Mouse (Mus musculus) lung, embryonic 14.5 days (tissue): Measurements from ENCODE around the gene Smoc2. TPM values are rescaled to one million over a fixed set of nuclear protein-coding genes. Genes with fewer than 3 reads are reported as not detected.

Source experiments
- ATAC-seq: fragments of 200-750 bp; cut with Nextera tagmentation; 2 replicates; pipeline ENCODE4 v1.8.0; 2017; ENCODE audit warnings: mild to moderate bottlenecking, moderate TSS enrichment, moderate library complexity; ENCODE audit not compliant: insufficient read depth
- DNase-seq: peaks from one replicate; pipeline ENCODE4 v3.0.0-alpha.2; 2015
- H3K27ac ChIP-seq: fragments of 300-500 bp; sonication (generic); 2 replicates; pipeline ENCODE4 v1.5.1; 2014; ENCODE audit warnings: low read depth, mild to moderate bottlenecking, moderate library complexity
- H3K27me3 ChIP-seq: fragments of 300-500 bp; sonication (generic); 2 replicates; pipeline ENCODE4 v1.6.1; 2014; ENCODE audit warnings: low read length, control low read depth; ENCODE audit not compliant: insufficient read depth
- H3K36me3 ChIP-seq: fragments of 300-500 bp; sonication (generic); 2 replicates; pipeline ENCODE4 v1.6.1; 2014; ENCODE audit warnings: control low read depth; ENCODE audit not compliant: insufficient read depth
- H3K4me1 ChIP-seq: fragments of 300-500 bp; sonication (generic); 2 replicates; pipeline ENCODE4 v1.6.1; 2014; ENCODE audit warnings: antibody characterized with exemption, control low read depth; ENCODE audit not compliant: insufficient read depth
- H3K4me2 ChIP-seq: fragments of 300-500 bp; sonication (generic); 2 replicates; pipeline ENCODE4 v1.6.1; 2014; ENCODE audit warnings: mild to moderate bottlenecking
- H3K4me3 ChIP-seq: fragments of 300-500 bp; sonication (generic); 2 replicates; pipeline ENCODE4 v1.5.1; 2014; ENCODE audit warnings: low read depth, low read length
- H3K9ac ChIP-seq: fragments of 300-500 bp; sonication (generic); 2 replicates; pipeline ENCODE4 v1.6.1; 2014
- H3K9me3 ChIP-seq: fragments of 300-500 bp; sonication (generic); 2 replicates; pipeline ENCODE4 v1.6.1; 2016; ENCODE audit warnings: low read depth, low read length, control low read depth
- CTCF ChIP-seq: IDR thresholded peaks from 2 replicates; pipeline ENCODE4 v1.5.1; 2016; ENCODE audit warnings: antibody characterized with exemption, low read depth
- WGBS: fragments of 180-500 bp; shearing (Covaris S2); extraction: QIAGEN DNeasy Blood & Tissue Kit; methylation state at CpG from one replicate; pipeline ENCODE4 v1.1.7; 2014; 5-methylcytosine and 5-hydroxymethylcytosine counted together
- polyA plus RNA-seq: library from polyadenylated mRNA; unstranded; fragments of >200 nt; fragmentation: Nextera tagmentation; extraction: Ambion mirVana; gene quantifications from 2 replicates; pipeline ENCODE4 v1.2.1, GENCODE M21; 2014

Gene Smoc2
- polyA plus RNA-seq, 1 experiment from 2014 or later = 92.5 TPM

GRCm38 (mm10) chr17:14343442-14343841, 64.1 kb downstream of the Smoc2 start:
- no peak for DNase-seq
- H3K27me3 ChIP-seq = no peaks in the 10 kb centered on the region

GRCm38 (mm10) chr17:14345556-14345955, 66.2 kb downstream of the Smoc2 start:
- H3K27ac ChIP-seq = no peak overlapping the region
- H3K4me1 ChIP-seq = no peaks in the 10 kb centered on the region
- TF ChIP-seq CTCF = no peak
- no peaks in the 10 kb centered on the region for H3K9me3 ChIP-seq
- H3K4me2 ChIP-seq = no peak overlapping the region
- H3K9ac ChIP-seq = no peak overlapping the region
- H3K4me3 ChIP-seq = no peak overlapping the region
- DNase-seq (no peak), ATAC-seq (no peak)
- 68% methylated on average over 4 of the region's 4 CpGs for WGBS
- H3K36me3 ChIP-seq = no peaks in the 10 kb centered on the region
- no peaks in the 10 kb centered on the region for H3K27me3 ChIP-seq

More at GRCm38 (mm10) chr17:14343442-14343841, 64.1 kb downstream of the Smoc2 start:
- H3K4me3 ChIP-seq = no peak overlapping the region
- ATAC-seq = no peak
- H3K4me2 ChIP-seq = no peak overlapping the region
- TF ChIP-seq CTCF = no peak
- H3K9me3 ChIP-seq = no peaks in the 10 kb centered on the region
- no peak overlapping the region for H3K27ac ChIP-seq
- no peaks in the 10 kb centered on the region for H3K4me1 ChIP-seq
- H3K9ac ChIP-seq = no peak overlapping the region
- 81% methylated on average over 12 of the region's 12 CpGs for WGBS
- no peaks in the 10 kb centered on the region for H3K36me3 ChIP-seq

- no peaks in the 10 kb centered on the region for H3K4me1 ChIP-seq
- H3K36me3 ChIP-seq = no peaks in the 10 kb centered on the region
- 79% methylated on average over 3 of the region's 3 CpGs for WGBS
- H3K4me3 ChIP-seq = no peak overlapping the region
- no peak overlapping the region for H3K4me2 ChIP-seq
- no peaks in the 10 kb centered on the region for H3K9me3 ChIP-seq
- no peak overlapping the region for H3K9ac ChIP-seq
- H3K27me3 ChIP-seq = no peaks in the 10 kb centered on the region
- ATAC-seq (no peak), DNase-seq (no peak)
- TF ChIP-seq CTCF = no peak
- no peak overlapping the region for H3K27ac ChIP-seq
These were observed 67.6 kb downstream of the Smoc2 start for GRCm38 (mm10) chr17:14346891-14347290.

GRCm38 (mm10) chr17:14349086-14349814, 69.9 kb downstream of the Smoc2 start:
- no peak overlapping the region for H3K27ac ChIP-seq
- no peak for TF ChIP-seq CTCF
- H3K4me3 ChIP-seq = no peak overlapping the region
- no peak overlapping the region for H3K9ac ChIP-seq
- no peaks in the 10 kb centered on the region for H3K4me1 ChIP-seq
- no peaks in the 10 kb centered on the region for H3K9me3 ChIP-seq
- no peak overlapping the region for H3K4me2 ChIP-seq
- no peak for DNase-seq
- H3K27me3 ChIP-seq = no peaks in the 10 kb centered on the region
- no peak for ATAC-seq
- WGBS = 81% methylated on average over 6 of the region's 6 CpGs
- H3K36me3 ChIP-seq = no peaks in the 10 kb centered on the region

GRCm38 (mm10) chr17:14353219-14354079, 74.1 kb downstream of the Smoc2 start:
- no peaks in the 10 kb centered on the region for H3K27me3 ChIP-seq
- H3K4me2 ChIP-seq = no peak overlapping the region
- no peak overlapping the region for H3K4me3 ChIP-seq
- no peaks in the 10 kb centered on the region for H3K4me1 ChIP-seq
- H3K27ac ChIP-seq = no peak overlapping the region
- no peak for ATAC-seq
- no peak overlapping the region for H3K9ac ChIP-seq
- TF ChIP-seq CTCF = no peak
- no peaks in the 10 kb centered on the region for H3K36me3 ChIP-seq
- no peak for DNase-seq
- no peaks in the 10 kb centered on the region for H3K9me3 ChIP-seq
- 59% methylated on average over 10 of the region's 10 CpGs for whole genome bisulfite sequencing

GRCm38 (mm10) chr17:14361511-14361910, 82.2 kb downstream of the Smoc2 start:
- H3K4me3 ChIP-seq = no peak overlapping the region
- H3K4me1 ChIP-seq = no peaks in the 10 kb centered on the region
- no peak for ATAC-seq
- H3K36me3 ChIP-seq = no peaks in the 10 kb centered on the region
- H3K27ac ChIP-seq = no peak overlapping the region
- H3K27me3 ChIP-seq = no peaks in the 10 kb centered on the region
- H3K9ac ChIP-seq = no peak overlapping the region
- WGBS = 100% methylated on average over 1 of the region's 1 CpGs
- H3K4me2 ChIP-seq = no peak overlapping the region
- no peaks in the 10 kb centered on the region for H3K9me3 ChIP-seq
- no peak for TF ChIP-seq CTCF
- DNase-seq = no peak

DNA sequence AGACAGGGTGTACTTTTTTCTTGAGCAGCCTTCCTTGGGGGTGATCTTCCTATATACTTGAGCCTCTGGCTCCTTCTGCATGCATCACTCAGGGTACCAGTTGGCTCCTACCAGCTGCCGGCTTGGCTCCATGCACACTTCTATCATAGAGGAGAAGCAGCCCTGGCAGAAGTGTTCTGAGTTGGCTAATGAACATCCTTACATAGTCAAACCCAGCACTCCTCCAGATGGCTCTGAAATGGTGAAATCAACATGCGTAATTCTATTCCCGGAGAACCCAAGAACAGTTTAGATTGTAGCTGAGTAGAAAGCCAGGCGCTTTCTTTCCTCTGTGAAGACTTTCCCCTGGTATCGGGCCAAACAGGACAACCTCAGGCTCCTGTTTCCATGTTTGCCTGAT, 91.2 kb downstream of the Smoc2 start:
- WGBS = 93% methylated on average over 5 of the region's 5 CpGs
- ATAC-seq = no peak
- DNase-seq = no peak
- Histone ChIP-seq H3K36me3 (no peaks in the 10 kb centered on the region), H3K4me3 (no peak overlapping the region), H3K9me3 (no peaks in the 10 kb centered on the region), H3K4me1 (no peaks in the 10 kb centered on the region), H3K27me3 (no peaks in the 10 kb centered on the region), H3K27ac (no peak overlapping the region), H3K4me2 (no peak overlapping the region), H3K9ac (no peak overlapping the region)
- TF ChIP-seq CTCF = no peak
